Mouse (Mus musculus) cerebellum, adult 2 months (tissue): ENCODE data around the gene Chst8. TPM values are rescaled to one million over a fixed set of nuclear protein-coding genes. Genes with fewer than 3 reads are reported as not detected.

Experiments used
- DNase-seq, 2 experiments: peaks; one replicate each; pipeline ENCODE4 v3.0.0; 2021
- H3K27ac ChIP-seq: fragments of 200-500 bp; 2 replicates; pipeline ENCODE4 v1.5.1; 2012; ENCODE audit warnings: low read length, control low read depth, inconsistent platforms; ENCODE audit not compliant: insufficient read depth
- H3K27me3 ChIP-seq: fragments of 200-500 bp; 2 replicates; pipeline ENCODE4 v1.6.1; 2012; ENCODE audit warnings: inconsistent platforms, mild to moderate bottlenecking, low read length, moderate library complexity; ENCODE audit not compliant: control insufficient read depth, insufficient read depth
- H3K4me1 ChIP-seq: fragments of 200-500 bp; 2 replicates; pipeline ENCODE4 v1.6.1; 2011; ENCODE audit warnings: low read length; ENCODE audit not compliant: control insufficient read depth, insufficient read depth
- H3K4me3 ChIP-seq: fragments of 200-500 bp; replicated peaks from 2 replicates; pipeline ENCODE3; 2011; ENCODE audit warnings: mild to moderate bottlenecking, low read depth, low read length, control low read depth; ENCODE audit not compliant: insufficient read depth
- CTCF ChIP-seq: fragments of 200-500 bp; IDR thresholded peaks from 2 replicates; pipeline ENCODE4 v1.5.1; 2011; ENCODE audit warnings: low read depth, mild to moderate bottlenecking, control low read depth, low read length, moderate library complexity, borderline replicate concordance; ENCODE audit not compliant: insufficient read depth
- POLR2A ChIP-seq: fragments of 200-500 bp; IDR thresholded peaks from 2 replicates; pipeline ENCODE4 v1.6.1; 2011; ENCODE audit warnings: low read length, control low read depth, borderline replicate concordance; ENCODE audit not compliant: insufficient read depth
- WGBS: fragments of 180-500 bp; shearing (Covaris S2); methylation state at CpG from one replicate; pipeline ENCODE4 v1.1.7; 2018; 5-methylcytosine and 5-hydroxymethylcytosine counted together
- polyA plus RNA-seq: library from polyadenylated mRNA; depleted of rRNA; stranded (reverse); fragments of >200 nt; gene quantifications from 2 replicates; pipeline ENCODE4 v1.2.3, GENCODE M21; 2012

Gene Chst8
- polyA plus RNA-seq, 1 experiment: 30.1 TPM

- 5% methylated on average over 15 of the region's 15 CpGs for WGBS
Measured at GRCm38 (mm10) chr7:34680771-34681421, 131.6 kb downstream of the Chst8 start.

DNA sequence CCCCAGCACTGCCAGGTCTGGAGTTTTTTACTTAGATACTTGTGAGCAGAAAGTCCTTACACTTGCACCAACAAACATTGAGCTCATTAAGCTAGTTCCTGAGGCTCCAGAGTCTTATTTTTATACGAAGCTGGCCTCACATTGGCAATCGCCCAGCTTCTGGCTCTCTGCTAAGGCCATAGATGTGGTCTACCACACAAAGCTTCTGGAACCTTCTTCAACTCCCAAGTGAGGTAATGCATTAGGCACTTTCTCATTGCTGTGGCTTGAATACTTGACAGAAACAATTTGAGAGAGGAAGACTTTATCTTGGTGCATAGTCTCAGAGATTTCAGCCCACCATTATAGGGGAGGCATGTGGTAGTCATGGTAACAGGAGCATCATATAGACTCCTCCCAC, 132.6 kb downstream of the Chst8 start:
- TF ChIP-seq POLR2A: no peak
- TF ChIP-seq CTCF: no peak
- no peak for DNase-seq
- H3K4me1 ChIP-seq: peaks cover 7% of the 10 kb centered on the region; the same call in 1 of the 2 replicates
- WGBS: 61% methylated on average over 2 of the region's 2 CpGs
- H3K27me3 ChIP-seq: no peaks in the 10 kb centered on the region; the same call in 1 of the 2 replicates
- no peak overlapping the region for H3K4me3 ChIP-seq
- H3K27ac ChIP-seq: no peak overlapping the region

More at GRCm38 (mm10) chr7:34680771-34681421, 131.6 kb downstream of the Chst8 start:
- TF ChIP-seq CTCF: no peak
- TF ChIP-seq POLR2A: no peak
- no peak overlapping the region for H3K4me3 ChIP-seq
- no peaks in the 10 kb centered on the region for H3K27me3 ChIP-seq
- no peak for DNase-seq
- no peak overlapping the region for H3K27ac ChIP-seq
- H3K4me1 ChIP-seq: peaks cover 7% of the 10 kb centered on the region; the same call in 1 of the 2 replicates

GRCm38 (mm10) chr7:34675831-34676514, 136.5 kb downstream of the Chst8 start:
- 4% methylated on average over 33 of the region's 33 CpGs for WGBS
- Histone ChIP-seq H3K27ac (no peak overlapping the region), H3K4me3 (peak overlapping the region; percentile 14), H3K4me1 (peaks cover 1% of the 10 kb centered on the region; the same call in 1 of the 2 replicates), H3K27me3 (no peaks in the 10 kb centered on the region; the same call in 1 of the 2 replicates)
- DNase-seq: peak; percentile 66 to 74
- TF ChIP-seq CTCF (peak; percentile 86), POLR2A (no peak)

GRCm38 (mm10) chr7:34675120-34675790, 137.3 kb downstream of the Chst8 start:
- Histone ChIP-seq H3K4me3 (peak overlapping the region; percentile 14), H3K4me1 (no peaks in the 10 kb centered on the region), H3K27me3 (no peaks in the 10 kb centered on the region; the same call in 1 of the 2 replicates), H3K27ac (no peak overlapping the region)
- 9% methylated on average over 42 of the region's 42 CpGs for WGBS
- TF ChIP-seq POLR2A: no peak
- no peak for TF ChIP-seq CTCF
- DNase-seq: no peak

- WGBS: 40% methylated on average over 4 of the region's 4 CpGs
- no peaks in the 10 kb centered on the region; the same call in 1 of the 2 replicates for H3K27me3 ChIP-seq
Measured at GRCm38 (mm10) chr7:34672916-34673315, 139.6 kb downstream of the Chst8 start.

DNA sequence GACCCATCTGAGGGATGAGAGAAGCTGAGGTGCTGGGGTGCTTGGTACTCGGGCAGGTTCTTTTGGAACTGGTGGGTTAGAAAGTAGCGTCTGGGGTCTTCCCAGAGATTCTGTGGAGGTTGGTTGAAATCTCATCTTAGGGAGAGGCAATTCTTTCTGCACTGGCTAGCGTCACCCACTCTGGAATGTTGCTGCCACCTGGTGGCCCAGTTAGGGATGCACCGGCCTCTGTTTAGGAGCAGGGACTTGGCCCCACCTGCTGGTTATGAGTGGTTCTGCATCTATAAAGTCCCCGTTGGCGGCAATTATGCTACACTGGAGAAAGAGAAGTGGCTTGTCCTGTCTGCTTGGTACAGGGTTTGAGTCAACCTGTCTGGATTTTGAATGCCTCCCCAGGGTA, 140.6 kb downstream of the Chst8 start:
- Histone ChIP-seq H3K4me1 (no peaks in the 10 kb centered on the region), H3K27ac (no peak overlapping the region), H3K4me3 (no peak overlapping the region), H3K27me3 (no peaks in the 10 kb centered on the region; the same call in 1 of the 2 replicates)
- TF ChIP-seq POLR2A: no peak
- TF ChIP-seq CTCF: peak; percentile 100
- DNase-seq: peak; percentile 81 to 90
- under 1% methylated on average over 6 of the region's 6 CpGs for WGBS

More at GRCm38 (mm10) chr7:34672916-34673315, 139.6 kb downstream of the Chst8 start:
- Histone ChIP-seq H3K4me3 (no peak overlapping the region), H3K4me1 (no peaks in the 10 kb centered on the region), H3K27ac (no peak overlapping the region)
- TF ChIP-seq CTCF: no peak
- TF ChIP-seq POLR2A: no peak
- DNase-seq: peak in 1 of 2 experiments; percentile 14

DNA sequence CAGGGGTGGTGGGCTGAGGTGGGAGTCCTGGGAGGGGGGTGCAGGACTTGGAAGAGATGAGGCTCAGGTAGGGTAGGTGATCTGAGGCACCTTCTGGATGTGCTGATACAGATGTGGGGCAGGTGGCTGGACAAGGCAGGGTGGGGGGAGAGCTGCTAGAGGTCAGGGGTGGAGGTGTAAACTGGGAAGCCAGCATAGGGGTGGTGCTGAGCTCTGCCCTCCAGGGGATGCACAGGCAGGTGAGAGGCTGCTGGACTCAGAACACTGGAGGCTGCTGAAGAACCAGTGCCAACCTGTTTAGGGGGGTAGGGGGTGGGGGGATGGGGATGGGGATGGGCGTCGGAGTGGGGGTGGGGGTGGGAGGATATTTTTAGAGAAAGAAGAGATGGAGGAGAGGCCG, 141.7 kb downstream of the Chst8 start:
- DNase-seq: no peak
- no peak overlapping the region for H3K27ac ChIP-seq
- no peaks in the 10 kb centered on the region for H3K4me1 ChIP-seq
- 89% methylated on average over 3 of the region's 3 CpGs for WGBS
- H3K27me3 ChIP-seq: no peaks in the 10 kb centered on the region; the same call in 1 of the 2 replicates
- H3K4me3 ChIP-seq: no peak overlapping the region
- TF ChIP-seq POLR2A (no peak), CTCF (no peak)

- 32% methylated on average over 9 of the region's 9 CpGs for WGBS
- no peak for DNase-seq
- Histone ChIP-seq H3K27me3 (no peaks in the 10 kb centered on the region), H3K4me3 (no peak overlapping the region), H3K27ac (no peak overlapping the region), H3K4me1 (no peaks in the 10 kb centered on the region)
- TF ChIP-seq POLR2A: no peak
- TF ChIP-seq CTCF: no peak
Measured at GRCm38 (mm10) chr7:34669336-34669735, 143.2 kb downstream of the Chst8 start.
